Mouse (Mus musculus) forebrain, embryonic 13.5 days (tissue): ENCODE measurements around the gene Gm20503. TPM values are rescaled to one million over a fixed set of nuclear protein-coding genes. Genes with fewer than 3 reads are reported as not detected.
A peak's percentile ranks its signal among the peaks of the same experiment; 100 is the strongest.

Experiments used
- ATAC-seq: fragments of 200-750 bp; cut with Nextera tagmentation; 2 replicates; pipeline ENCODE4 v1.8.0; 2017
- H3K27ac ChIP-seq: fragments of 300-500 bp; sonication (generic); 2 replicates; pipeline ENCODE4 v1.5.1; 2015; ENCODE audit warnings: inconsistent platforms, mild to moderate bottlenecking, moderate library complexity
- H3K27me3 ChIP-seq: fragments of 300-500 bp; sonication (generic); 2 replicates; pipeline ENCODE4 v1.6.1; 2015; ENCODE audit warnings: mild to moderate bottlenecking, inconsistent platforms
- H3K36me3 ChIP-seq: fragments of 300-500 bp; sonication (generic); 2 replicates; pipeline ENCODE4 v1.6.1; 2015; ENCODE audit warnings: mild to moderate bottlenecking, inconsistent platforms; ENCODE audit not compliant: poor library complexity, severe bottlenecking
- H3K4me1 ChIP-seq: fragments of 300-500 bp; sonication (generic); 2 replicates; pipeline ENCODE4 v1.6.1; 2015; ENCODE audit warnings: inconsistent platforms
- H3K4me2 ChIP-seq: fragments of 300-500 bp; sonication (generic); 2 replicates; pipeline ENCODE4 v1.6.1; 2015; ENCODE audit warnings: inconsistent platforms, mild to moderate bottlenecking, moderate library complexity
- H3K4me3 ChIP-seq: fragments of 300-500 bp; sonication (generic); 2 replicates; pipeline ENCODE4 v1.5.1; 2015; ENCODE audit warnings: mild to moderate bottlenecking, inconsistent platforms
- H3K9ac ChIP-seq: fragments of 300-500 bp; sonication (generic); 2 replicates; pipeline ENCODE4 v1.6.1; 2015; ENCODE audit warnings: mild to moderate bottlenecking, inconsistent platforms
- H3K9me3 ChIP-seq: fragments of 300-500 bp; sonication (generic); replicated peaks from 2 replicates; pipeline ENCODE4 v1.6.1; 2016; ENCODE audit warnings: inconsistent platforms
- WGBS: fragments of 180-500 bp; shearing (Covaris S2); methylation state at CpG from one replicate; pipeline ENCODE4 v1.1.7; 2015; 5-methylcytosine and 5-hydroxymethylcytosine counted together
- polyA plus RNA-seq: library from polyadenylated mRNA; unstranded; fragments of >200 nt; fragmentation: Nextera tagmentation; extraction: Ambion mirVana; gene quantifications from 2 replicates; pipeline ENCODE4 v1.2.1, GENCODE M21; 2015

Gm20503 gene
- polyA plus RNA-seq, 1 experiment from 2014 or later = 7.7 TPM

DNA sequence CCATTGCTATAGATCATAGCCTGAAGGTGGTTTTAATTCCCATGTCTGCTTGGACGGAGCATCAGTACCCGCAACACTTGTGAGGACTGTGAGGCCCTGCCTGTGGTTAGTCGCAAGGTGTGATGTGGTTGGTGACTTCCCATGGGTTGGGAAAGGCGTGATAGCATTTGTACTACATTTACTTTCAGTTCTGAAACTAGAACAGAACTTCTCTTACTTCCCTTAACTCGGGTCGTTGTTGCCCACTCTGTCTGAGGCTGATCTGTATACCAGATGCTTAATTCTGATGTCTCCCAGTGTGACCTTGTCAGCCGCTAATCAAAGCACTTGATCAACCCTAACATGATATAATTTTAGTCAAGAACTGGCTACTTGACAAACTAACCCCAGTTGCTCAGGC is 6.2 kb downstream of the Gm20503 start:
- H3K27ac ChIP-seq = no peak overlapping the region
- no peak overlapping the region for H3K4me2 ChIP-seq
- no peak overlapping the region for H3K9ac ChIP-seq
- H3K36me3 ChIP-seq = no peaks in the 10 kb centered on the region
- no peaks in the 10 kb centered on the region for H3K9me3 ChIP-seq
- H3K27me3 ChIP-seq = no peaks in the 10 kb centered on the region
- H3K4me1 ChIP-seq = peaks cover 13% of the 10 kb centered on the region
- WGBS = 93% methylated on average over 7 of the region's 7 CpGs
- no peak overlapping the region for H3K4me3 ChIP-seq
- no peak for ATAC-seq

DNA sequence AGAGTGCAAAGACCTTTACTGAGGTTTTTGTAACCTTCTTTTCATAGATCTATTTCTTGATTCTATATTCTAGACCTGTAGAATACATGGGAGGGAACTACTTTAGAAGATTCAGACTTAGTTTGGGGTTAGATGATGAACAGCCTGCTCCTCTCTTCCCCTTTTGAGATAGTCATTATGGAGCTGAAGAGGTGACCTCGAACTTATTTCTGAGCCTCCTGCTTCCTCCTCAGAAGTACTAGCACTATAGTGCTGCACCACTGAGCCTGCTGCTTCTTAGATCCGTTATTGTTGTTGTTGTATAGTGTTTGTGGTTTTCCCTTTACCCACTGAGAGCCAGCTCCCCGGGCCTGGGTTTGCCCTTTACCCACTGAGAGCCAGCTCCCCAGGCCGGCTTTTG is 6.7 kb downstream of the Gm20503 start:
- ATAC-seq = no peak

DNA sequence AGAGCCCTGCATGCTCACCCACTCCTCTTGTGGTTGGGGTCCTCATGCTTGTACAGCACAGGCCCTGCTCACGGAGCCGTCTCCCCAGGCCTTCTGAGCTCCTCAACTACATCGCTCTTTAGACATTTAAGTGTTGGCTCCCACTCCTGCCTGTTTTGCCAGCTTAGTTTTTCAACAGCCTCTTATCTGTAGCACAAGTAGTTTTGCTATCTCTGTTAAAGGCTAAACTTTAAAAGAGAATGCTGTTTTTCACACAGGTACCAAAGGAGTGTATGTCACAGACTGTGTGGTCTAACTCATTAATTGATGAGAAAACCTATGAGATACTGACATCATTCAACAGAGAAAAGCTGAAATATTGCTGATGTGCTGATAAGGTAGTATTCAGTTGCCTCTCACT is 8.4 kb downstream of the Gm20503 start:
- no peak overlapping the region for H3K27ac ChIP-seq
- no peaks in the 10 kb centered on the region for H3K36me3 ChIP-seq
- no peak overlapping the region; the same call in 1 of the 2 replicates for H3K9ac ChIP-seq
- WGBS = 85% methylated on average over 3 of the region's 3 CpGs
- ATAC-seq = no peak
- H3K27me3 ChIP-seq = no peaks in the 10 kb centered on the region
- H3K9me3 ChIP-seq = no peaks in the 10 kb centered on the region
- no peak overlapping the region for H3K4me2 ChIP-seq
- no peak overlapping the region for H3K4me3 ChIP-seq
- no peaks in the 10 kb centered on the region for H3K4me1 ChIP-seq

More for the DNA sequence above, 6.7 kb downstream of the Gm20503 start:
- H3K4me3 ChIP-seq = no peak overlapping the region
- H3K36me3 ChIP-seq = no peaks in the 10 kb centered on the region
- 69% methylated on average over 4 of the region's 4 CpGs for WGBS
- no peaks in the 10 kb centered on the region for H3K9me3 ChIP-seq
- no peak overlapping the region for H3K4me2 ChIP-seq
- H3K4me1 ChIP-seq = peaks cover 8% of the 10 kb centered on the region
- H3K27ac ChIP-seq = no peak overlapping the region
- no peak overlapping the region for H3K9ac ChIP-seq
- no peaks in the 10 kb centered on the region for H3K27me3 ChIP-seq

- Histone ChIP-seq H3K9ac (no peak overlapping the region), H3K4me1 (no peaks in the 10 kb centered on the region), H3K36me3 (peaks cover 20% of the 10 kb centered on the region), H3K4me2 (no peak overlapping the region), H3K4me3 (no peak overlapping the region), H3K27ac (no peak overlapping the region), H3K27me3 (no peaks in the 10 kb centered on the region), H3K9me3 (no peaks in the 10 kb centered on the region)
- WGBS = 89% methylated on average over 3 of the region's 3 CpGs
- ATAC-seq = no peak
Measured at GRCm38 (mm10) chr4:59015181-59015580, 12.2 kb downstream of the Gm20503 start.

- peaks cover 31% of the 10 kb centered on the region for H3K36me3 ChIP-seq
- H3K27me3 ChIP-seq = no peaks in the 10 kb centered on the region
- WGBS = 94% methylated on average over 2 of the region's 2 CpGs
- H3K9ac ChIP-seq = no peak overlapping the region
- no peak for ATAC-seq
- no peaks in the 10 kb centered on the region for H3K9me3 ChIP-seq
- H3K4me3 ChIP-seq = no peak overlapping the region
- H3K4me2 ChIP-seq = no peak overlapping the region
- no peak overlapping the region for H3K27ac ChIP-seq
- no peaks in the 10 kb centered on the region for H3K4me1 ChIP-seq
Measured at GRCm38 (mm10) chr4:59016922-59017321, 13.9 kb downstream of the Gm20503 start.

- peak; percentile 27 for ATAC-seq
- H3K9me3 ChIP-seq = no peaks in the 10 kb centered on the region
- peak overlapping the region; percentile 86; the same call in 1 of the 2 replicates for H3K27ac ChIP-seq
- 66% methylated on average over 10 of the region's 10 CpGs for WGBS
- peak overlapping the region; percentile 84 for H3K4me3 ChIP-seq
- H3K4me1 ChIP-seq = peaks cover 12% of the 10 kb centered on the region; the same call in 1 of the 2 replicates
- no peaks in the 10 kb centered on the region for H3K36me3 ChIP-seq
- peak overlapping the region; percentile 91; the same call in 1 of the 2 replicates for H3K9ac ChIP-seq
- H3K4me2 ChIP-seq = peak overlapping the region; percentile 65
- no peaks in the 10 kb centered on the region for H3K27me3 ChIP-seq
Measured at GRCm38 (mm10) chr4:59034325-59034917, 31.4 kb downstream of the Gm20503 start.

- 5% methylated on average over 71 of the region's 76 CpGs for WGBS
- peak within 1 kb of the TSS; percentile 86 for H3K27ac ChIP-seq
- peak; percentile 93 for ATAC-seq
Measured at GRCm38 (mm10) chr4:59034918-59035785, 32.1 kb downstream of the Gm20503 start, which contains the start of gene Gng10. Gene Gng10 (plus strand): TSS chr4:59035088.

DNA sequence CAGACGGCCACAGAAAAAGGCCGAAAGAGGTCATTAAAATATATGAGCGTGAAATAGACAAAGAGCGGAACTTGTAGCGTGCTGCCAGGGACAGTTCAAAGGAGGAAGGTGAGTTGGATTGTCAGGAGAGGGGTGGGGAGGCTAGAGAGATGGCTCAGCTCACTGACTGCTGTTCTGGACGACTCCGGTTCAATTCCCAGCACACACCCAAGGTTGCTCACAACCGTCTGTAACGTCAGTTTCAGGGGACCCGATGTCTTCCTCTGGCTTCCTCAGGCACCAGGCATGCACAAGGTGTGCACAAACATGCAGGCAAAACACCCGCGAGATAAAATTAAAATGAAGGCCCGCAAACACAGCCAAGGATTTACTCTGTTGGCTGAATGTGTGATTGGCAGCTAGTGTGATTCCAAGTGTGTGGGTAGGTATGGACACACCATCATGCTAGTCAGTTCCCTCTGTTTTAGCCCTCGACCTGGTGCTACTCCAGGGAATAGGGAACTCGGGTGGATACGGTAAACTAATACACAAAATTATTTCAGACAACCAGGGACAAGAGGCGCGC is 32.9 kb downstream of the Gm20503 start:
- H3K27ac ChIP-seq = peak overlapping the region; percentile 86
- no peaks in the 10 kb centered on the region for H3K9me3 ChIP-seq
- H3K4me1 ChIP-seq = peaks cover 12% of the 10 kb centered on the region; the same call in 1 of the 2 replicates
- H3K9ac ChIP-seq = peak overlapping the region; percentile 91
- ATAC-seq = peak; percentile 13
- H3K4me2 ChIP-seq = peak overlapping the region; percentile 65
- peaks cover 10% of the 10 kb centered on the region for H3K36me3 ChIP-seq
- 59% methylated on average over 18 of the region's 18 CpGs for WGBS
- H3K27me3 ChIP-seq = no peaks in the 10 kb centered on the region
- H3K4me3 ChIP-seq = peak overlapping the region; percentile 84

More at GRCm38 (mm10) chr4:59034918-59035785, 32.1 kb downstream of the Gm20503 start, which contains the start of gene Gng10:
- Histone ChIP-seq H3K4me1 (peaks cover 12% of the 10 kb centered on the region; the same call in 1 of the 2 replicates), H3K9ac (peak within 1 kb of the TSS; percentile 91), H3K4me3 (peak within 1 kb of the TSS; percentile 84), H3K9me3 (no peaks in the 10 kb centered on the region), H3K4me2 (peak within 1 kb of the TSS; percentile 65), H3K27me3 (no peaks in the 10 kb centered on the region), H3K36me3 (peaks cover 4% of the 10 kb centered on the region)

- Histone ChIP-seq H3K4me2 (0 out of 2 replicates have a peak overlapping the region, but pooled peaks have one; percentile 65), H3K9ac (no peak overlapping the region), H3K27ac (no peak overlapping the region), H3K27me3 (no peaks in the 10 kb centered on the region), H3K4me3 (no peak overlapping the region), H3K4me1 (peaks cover 12% of the 10 kb centered on the region; the same call in 1 of the 2 replicates), H3K9me3 (no peaks in the 10 kb centered on the region), H3K36me3 (peaks cover 13% of the 10 kb centered on the region)
- 0 out of 2 replicates have a peak, but pooled peaks have one; percentile 22 for ATAC-seq
- WGBS = 47% methylated on average over 13 of the region's 13 CpGs
Measured at GRCm38 (mm10) chr4:59036490-59037127, 33.6 kb downstream of the Gm20503 start.

DNA sequence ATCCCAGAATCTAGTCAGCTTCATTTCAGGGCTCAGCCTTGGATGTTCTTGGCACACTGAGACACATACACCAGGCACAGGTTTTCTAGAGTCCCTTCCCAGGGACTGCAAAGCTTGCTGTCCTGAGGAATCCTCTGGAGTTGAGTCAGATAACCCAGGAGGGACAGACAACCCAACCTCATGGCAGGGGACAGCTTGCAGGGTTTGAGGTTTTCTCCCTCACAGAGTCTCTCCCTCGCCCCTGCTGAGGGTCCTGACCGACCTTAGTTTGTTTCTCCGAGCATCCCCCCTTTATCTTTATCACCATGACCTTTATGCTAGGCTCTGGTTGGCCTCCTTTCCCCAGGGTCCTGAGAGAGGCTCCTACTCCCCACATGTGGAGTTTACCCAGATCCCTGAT is 34.5 kb downstream of the Gm20503 start:
- ATAC-seq = no peak
- Histone ChIP-seq H3K27me3 (no peaks in the 10 kb centered on the region), H3K9me3 (no peaks in the 10 kb centered on the region), H3K4me1 (peaks cover 12% of the 10 kb centered on the region; the same call in 1 of the 2 replicates), H3K9ac (no peak overlapping the region), H3K4me3 (no peak overlapping the region), H3K27ac (no peak overlapping the region), H3K4me2 (no peak overlapping the region), H3K36me3 (peaks cover 13% of the 10 kb centered on the region)
- 93% methylated on average over 3 of the region's 3 CpGs for WGBS

DNA sequence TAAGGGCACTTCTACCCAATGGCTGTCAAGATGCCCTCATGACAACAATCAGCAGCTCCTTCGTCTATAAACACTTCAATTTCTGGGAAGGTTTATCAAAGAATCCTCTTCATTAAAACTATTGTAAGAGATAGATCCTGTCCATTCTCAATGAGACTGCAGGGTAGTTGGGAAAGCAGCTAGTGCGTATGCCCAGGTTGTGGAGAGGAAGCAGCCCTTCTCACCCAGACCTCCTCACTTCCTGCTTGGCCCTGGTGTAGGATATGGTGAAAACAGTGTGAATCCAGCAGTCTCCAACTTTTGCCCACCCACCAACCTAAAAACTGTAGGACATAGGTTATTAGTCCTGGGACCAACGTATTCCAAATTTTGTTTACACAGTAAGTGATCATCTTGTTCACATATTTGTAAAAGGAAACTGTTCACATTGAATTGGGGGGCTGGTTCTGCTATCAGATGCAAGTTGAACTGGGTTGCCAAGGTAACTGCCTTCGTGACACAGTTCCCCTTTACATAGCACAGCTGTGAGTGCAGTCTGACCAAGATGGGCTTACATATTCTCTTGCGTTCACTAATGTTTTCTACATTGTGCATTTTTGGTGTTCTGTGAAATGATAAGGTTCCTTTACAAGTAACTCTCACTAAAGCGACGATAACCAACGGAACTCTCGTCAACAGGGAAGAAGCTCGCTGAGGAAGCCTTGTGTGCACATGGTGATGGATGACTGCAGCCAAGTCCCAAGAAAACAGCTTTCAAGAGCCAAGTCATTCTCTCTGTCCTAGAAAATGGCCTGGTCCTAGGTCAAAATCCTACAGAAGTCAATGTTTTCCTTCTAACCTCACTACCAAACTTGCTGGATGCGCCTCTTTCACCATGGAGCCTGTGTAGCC is 37.6 kb downstream of the Gm20503 start:
- Histone ChIP-seq H3K36me3 (peaks cover 16% of the 10 kb centered on the region), H3K4me2 (no peak overlapping the region), H3K4me1 (peaks cover 11% of the 10 kb centered on the region; the same call in 1 of the 2 replicates), H3K4me3 (no peak overlapping the region), H3K27me3 (no peaks in the 10 kb centered on the region), H3K9me3 (no peaks in the 10 kb centered on the region), H3K9ac (no peak overlapping the region), H3K27ac (no peak overlapping the region)
- no peak for ATAC-seq
- WGBS = 93% methylated on average over 11 of the region's 11 CpGs
